Mouse (Mus musculus) frontal cortex, adult 2 months (tissue): ENCODE results near the gene 4930519P11Rik. TPM values are rescaled to one million over a fixed set of nuclear protein-coding genes. Genes with fewer than 3 reads are reported as not detected.

Experiments used
- polyA plus RNA-seq: library from polyadenylated mRNA; depleted of rRNA; stranded (reverse); fragments of >200 nt; gene quantifications from 2 replicates; pipeline ENCODE4 v1.2.3, GENCODE M21; 2012; rRNA removed

4930519P11Rik gene
- polyA plus RNA-seq, 1 experiment: 0.48 TPM

Other genes starting within 250 kb of the 4930519P11Rik start
- gene Cdk5rap1, start 240.4 kb downstream of the 4930519P11Rik start, polyA plus RNA-seq: 13.6 and 19.0 TPM in 2 replicates
- 37.3 and 37.8 TPM in 2 replicates for gene Snta1, start 205.3 kb downstream of the 4930519P11Rik start, polyA plus RNA-seq
- 26.5 and 31.7 TPM in 2 replicates for gene Cbfa2t2, start 177.0 kb downstream of the 4930519P11Rik start, polyA plus RNA-seq
- 0.76 and 0.84 TPM in 2 replicates for gene 1700003F12Rik, start 66.4 kb downstream of the 4930519P11Rik start, polyA plus RNA-seq
- 0.08 TPM in 1 of 2 replicates, not detected in the other for gene Actl10, start 61.7 kb downstream of the 4930519P11Rik start, polyA plus RNA-seq
- 122 and 145 TPM in 2 replicates for gene Necab3, start 54.5 kb downstream of the 4930519P11Rik start, polyA plus RNA-seq
- 10.9 and 11.7 TPM in 2 replicates for gene E2f1, start 43.5 kb downstream of the 4930519P11Rik start, polyA plus RNA-seq
- gene Pxmp4, start 9.7 kb downstream of the 4930519P11Rik start, polyA plus RNA-seq: 18.6 and 20.7 TPM in 2 replicates
- gene Zfp341, start 140 bp downstream of the 4930519P11Rik start, polyA plus RNA-seq: 10.0 and 10.5 TPM in 2 replicates
- 277 and 314 TPM in 2 replicates for gene Chmp4b, start 38.3 kb upstream of the 4930519P11Rik start, polyA plus RNA-seq
- not detected in 2 replicates for gene Gm14214, start 156.6 kb upstream of the 4930519P11Rik start, polyA plus RNA-seq
- gene Raly, start 177.7 kb upstream of the 4930519P11Rik start, polyA plus RNA-seq: 115 and 116 TPM in 2 replicates
- gene a, start 178.0 kb upstream of the 4930519P11Rik start, polyA plus RNA-seq: 0.74 and 1.0 TPM in 2 replicates